Mouse (Mus musculus) adrenal gland, postnatal 14 days (tissue): ENCODE results near the gene Rnf186. TPM values are rescaled to one million over a fixed set of nuclear protein-coding genes. Genes with fewer than 3 reads are reported as not detected.
"Not testable (repeated sequence)": the region's sequence is repeated elsewhere in the genome, so short reads cannot be mapped to it uniquely, and the experiment has no call there.

Source experiments
- DNase-seq: peaks from one replicate; pipeline ENCODE4 v3.0.0; 2021; ENCODE audit warnings: mixed read lengths
- total RNA-seq: library from RNA; stranded (reverse); gene quantifications from 2 replicates; pipeline ENCODE4 v1.2.3, GENCODE M21; 2021

Rnf186 gene
- total RNA-seq, 1 experiment from 2014 or later, result not detected

DNA sequence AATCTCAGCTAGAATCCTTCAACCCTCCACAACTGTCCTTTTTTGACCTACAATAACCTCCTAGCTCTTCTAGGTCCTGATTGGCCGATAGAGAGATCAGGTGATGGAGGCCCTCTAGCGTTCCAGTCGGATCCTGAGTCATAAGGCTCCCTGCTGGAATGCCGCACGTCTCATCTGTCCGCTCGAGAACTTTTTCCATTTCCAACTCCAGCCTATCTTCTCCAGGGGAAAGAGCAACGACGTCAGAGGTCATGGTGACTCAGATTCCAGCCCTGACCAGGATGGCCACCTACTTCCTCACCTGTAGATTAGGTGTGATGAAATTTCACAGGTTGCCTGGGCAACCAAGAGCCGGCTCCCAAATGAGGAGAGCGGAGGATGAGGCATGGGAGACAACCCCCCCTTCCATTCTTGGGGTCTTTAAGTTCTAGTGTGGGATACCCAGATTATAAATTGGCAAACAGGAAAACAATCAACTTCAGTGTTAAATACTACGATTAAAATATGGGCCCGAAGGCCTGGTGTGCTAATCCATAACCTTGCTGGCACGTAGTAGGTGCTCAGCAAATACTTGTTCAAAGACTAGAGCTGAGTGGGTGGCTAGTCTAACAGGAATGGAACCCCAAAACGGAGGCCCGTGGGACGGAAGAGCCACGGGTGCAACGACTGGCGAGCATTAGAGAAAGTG lies 5.4 kb downstream of the Rnf186 start:
- peak; percentile 85 for DNase-seq

- DNase-seq, result peak; percentile 86
These were observed 6.2 kb downstream of the Rnf186 start, which contains the start of gene Tmco4 for GRCm38 (mm10) chr4:138972827-138973718. TSS of gene Tmco4 (plus strand) at chr4:138972888.

DNA sequence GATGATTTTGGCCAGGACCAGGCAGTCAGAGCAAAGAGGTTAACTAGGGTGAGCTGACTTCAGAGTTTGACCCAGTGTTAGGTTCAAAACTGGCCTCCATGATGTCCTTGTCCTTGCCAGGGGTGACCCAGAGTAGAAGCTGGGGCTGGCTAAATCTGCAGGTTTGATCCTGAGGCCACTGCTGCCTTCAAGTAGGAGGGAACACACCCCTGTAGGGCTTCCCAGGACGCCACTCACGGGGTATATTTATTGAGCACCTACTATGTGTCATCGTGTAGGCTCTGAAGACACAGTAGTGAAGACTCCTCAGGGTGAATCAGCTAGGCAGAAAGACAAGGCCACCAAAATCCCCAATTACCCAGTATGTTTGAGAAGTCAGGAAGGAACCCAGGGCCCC lies 6.8 kb downstream of the Rnf186 start:
- no peak for DNase-seq

- not testable (repeated sequence) for DNase-seq
These were observed 7.6 kb downstream of the Rnf186 start for GRCm38 (mm10) chr4:138974540-138974939.

DNA sequence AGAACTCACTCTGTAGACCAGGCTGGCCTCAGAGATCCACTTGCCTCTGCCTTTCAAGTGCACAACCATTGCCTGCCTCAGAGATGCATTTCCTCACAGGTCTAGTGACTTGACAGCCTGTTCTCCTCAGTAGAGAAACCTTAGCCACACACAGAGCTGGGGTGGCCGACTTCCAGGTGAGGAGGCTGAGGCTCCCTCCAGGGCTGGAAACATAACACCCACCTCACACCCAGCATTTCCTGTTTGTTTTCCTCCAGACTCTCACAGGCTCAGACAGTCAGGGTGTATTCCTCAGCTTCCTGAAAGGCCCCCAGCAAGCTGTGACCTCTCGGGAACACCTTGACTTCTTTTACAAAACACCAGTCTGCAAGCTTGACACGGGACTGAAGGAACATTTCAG lies 8.3 kb downstream of the Rnf186 start:
- no peak for DNase-seq

DNA sequence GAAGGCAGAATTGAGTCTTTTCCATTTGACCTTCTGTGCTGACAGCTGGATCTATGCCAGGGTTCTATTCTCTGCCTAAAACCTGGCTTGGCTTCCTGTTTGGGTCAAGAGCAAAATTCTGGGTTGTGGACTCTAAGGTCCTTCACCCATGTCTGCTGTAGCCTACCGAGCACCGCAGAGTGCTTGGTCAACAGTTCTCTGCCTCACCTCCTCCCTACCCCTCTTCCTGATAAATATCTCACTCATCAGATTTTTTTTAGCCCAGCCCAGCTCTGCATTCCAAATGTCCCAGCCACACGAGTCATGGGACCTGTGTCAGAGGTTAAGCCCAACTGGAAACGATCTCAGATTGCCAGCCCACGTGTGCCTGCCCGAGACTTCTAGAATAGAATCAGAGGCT lies 9.1 kb downstream of the Rnf186 start:
- peak; percentile 24 for DNase-seq

DNA sequence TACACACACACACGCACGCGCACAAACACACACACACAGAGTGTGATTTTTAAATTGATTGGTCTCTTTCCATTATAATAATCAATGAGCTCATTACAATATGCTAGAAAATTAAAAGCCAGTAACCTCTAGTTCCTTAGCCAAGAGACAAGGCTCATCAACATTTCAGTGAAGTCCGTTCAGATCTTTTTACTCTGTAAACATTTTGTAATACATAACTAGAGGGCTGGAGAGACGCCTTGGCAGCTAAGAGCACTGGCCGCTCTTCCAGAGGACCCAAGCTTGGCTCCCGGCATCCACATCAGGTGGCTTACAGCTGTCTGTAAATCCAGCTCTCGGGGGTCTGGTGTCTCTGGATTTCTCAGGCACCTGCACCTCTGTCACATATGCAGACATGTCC lies 13.1 kb downstream of the Rnf186 start:
- no peak for DNase-seq

- DNase-seq, result no peak
These were observed 14.0 kb downstream of the Rnf186 start for GRCm38 (mm10) chr4:138980771-138981420.

DNA sequence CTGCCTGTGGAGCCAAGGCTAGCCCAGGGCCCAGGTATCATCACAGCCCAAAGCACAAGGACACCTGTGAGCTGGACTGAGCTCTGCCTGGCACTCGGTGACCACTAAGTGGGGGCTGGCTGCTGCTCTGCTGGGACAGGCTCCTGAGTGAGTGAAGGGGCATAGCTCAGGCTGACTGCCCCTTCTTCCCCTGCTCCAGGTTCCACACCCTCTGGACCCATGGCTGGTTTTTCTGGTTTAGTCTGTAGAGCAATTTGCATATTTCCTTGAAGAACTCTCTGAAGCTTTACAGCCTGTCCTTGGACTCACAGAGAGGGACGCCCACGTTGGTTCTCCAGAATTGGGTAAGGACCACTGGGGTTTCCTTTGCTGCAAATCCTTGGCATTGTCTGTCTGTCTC lies 16.5 kb downstream of the Rnf186 start:
- no peak for DNase-seq

- DNase-seq, result no peak
These were observed 17.8 kb downstream of the Rnf186 start for GRCm38 (mm10) chr4:138984744-138985143.

DNA sequence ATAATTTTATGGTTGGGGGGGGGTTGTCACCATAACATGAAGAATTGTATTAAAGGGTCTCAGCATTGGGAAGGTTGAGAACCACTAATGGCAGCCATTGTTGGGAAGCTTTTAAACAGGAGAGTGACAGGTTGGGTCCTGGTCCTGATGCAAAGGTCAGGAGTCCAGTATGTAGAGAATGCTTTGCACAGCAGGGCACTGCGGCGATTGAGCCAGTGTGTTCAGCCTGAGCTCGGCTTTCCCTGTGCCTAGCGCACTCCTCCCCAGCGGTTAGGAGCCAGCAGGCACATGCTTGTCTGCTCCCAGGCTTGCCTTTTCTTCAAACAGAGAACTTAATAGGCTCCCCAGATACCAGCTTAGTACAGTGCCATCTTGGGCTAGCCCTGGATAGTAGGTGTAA lies 19.4 kb downstream of the Rnf186 start:
- no peak for DNase-seq

DNA sequence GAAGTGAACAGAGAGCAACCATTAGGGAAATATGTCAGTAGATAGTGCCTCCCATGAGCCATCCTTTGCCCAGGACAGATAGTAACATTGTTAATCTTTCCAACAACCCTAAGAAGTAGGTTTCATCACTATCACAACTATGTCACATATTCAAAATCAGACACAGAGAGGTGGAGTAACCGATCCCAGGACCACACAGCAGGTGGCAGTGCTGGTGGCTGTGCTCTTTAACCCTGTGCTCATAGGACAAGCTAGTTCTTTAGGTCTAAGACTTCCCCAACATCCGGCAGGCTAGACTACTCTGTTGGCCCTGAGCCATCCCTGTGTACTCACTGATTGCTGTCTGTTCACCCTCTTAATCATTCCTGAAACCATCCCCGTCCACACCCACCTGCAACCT lies 27.5 kb downstream of the Rnf186 start:
- DNase-seq, result no peak

GRCm38 (mm10) chr4:138996410-138996809 lies 29.5 kb downstream of the Rnf186 start:
- DNase-seq, result peak; percentile 46

DNA sequence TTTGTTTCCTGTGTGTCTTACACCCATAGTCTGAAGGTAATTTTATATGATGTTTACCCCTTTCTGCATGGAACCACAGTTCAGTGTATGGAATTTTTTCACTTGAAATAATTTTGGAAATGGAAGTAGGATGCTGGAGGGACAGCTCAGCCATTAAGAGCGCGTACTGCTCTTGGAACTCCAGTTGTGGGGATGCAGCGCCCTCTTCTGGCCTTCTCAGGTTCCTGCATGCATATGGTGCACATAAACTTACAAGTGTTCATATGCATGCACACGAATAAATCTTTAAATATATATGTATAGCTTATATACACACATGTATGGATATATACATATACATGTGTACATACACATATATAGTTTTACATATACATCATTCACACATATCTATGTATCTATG lies 30.2 kb downstream of the Rnf186 start:
- no peak for DNase-seq

GRCm38 (mm10) chr4:138998611-138999010 lies 31.7 kb downstream of the Rnf186 start:
- no peak for DNase-seq

DNA sequence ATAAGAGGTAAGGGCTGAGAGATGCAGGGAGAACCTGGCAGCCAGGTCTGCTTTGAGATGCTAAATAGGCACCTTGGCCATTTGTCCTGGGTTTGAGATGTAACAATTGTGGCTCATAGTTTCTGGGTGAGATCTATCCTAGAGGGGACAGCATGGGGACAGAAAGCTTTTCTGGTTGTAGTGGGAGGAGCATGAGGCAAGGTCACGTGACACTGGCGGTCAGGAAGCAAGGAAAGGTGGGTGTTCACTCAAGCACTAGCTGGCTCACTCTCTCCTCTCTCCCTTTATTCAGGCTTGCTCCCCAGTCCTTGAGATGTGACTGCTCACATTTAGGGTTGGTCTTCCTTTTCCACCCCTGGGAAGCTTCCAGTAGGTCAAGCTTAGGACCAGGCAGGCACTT lies 34.1 kb downstream of the Rnf186 start:
- peak; percentile 47 for DNase-seq

- peak; percentile 72 for DNase-seq
These were observed 34.5 kb downstream of the Rnf186 start for GRCm38 (mm10) chr4:139001433-139001832.

DNA sequence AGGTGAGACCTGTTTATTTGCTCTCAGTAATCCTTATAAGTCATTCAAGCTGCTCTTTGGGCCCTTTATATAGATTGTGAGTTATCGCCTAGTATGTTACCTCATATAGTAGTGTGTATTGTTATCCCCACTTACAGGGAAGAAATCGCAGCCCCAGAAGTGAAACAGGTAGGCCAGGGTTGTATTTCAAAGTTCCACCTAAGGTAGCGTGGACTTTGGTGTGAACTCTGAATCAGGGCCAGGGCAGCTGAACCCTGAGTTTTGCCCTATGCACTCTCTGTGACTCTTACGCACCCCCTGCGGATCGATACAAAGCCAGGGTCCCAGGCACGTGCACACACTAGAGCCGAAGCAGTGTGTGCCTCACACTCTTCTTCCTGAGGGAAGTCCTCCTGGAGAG lies 37.2 kb downstream of the Rnf186 start:
- DNase-seq, result no peak

DNA sequence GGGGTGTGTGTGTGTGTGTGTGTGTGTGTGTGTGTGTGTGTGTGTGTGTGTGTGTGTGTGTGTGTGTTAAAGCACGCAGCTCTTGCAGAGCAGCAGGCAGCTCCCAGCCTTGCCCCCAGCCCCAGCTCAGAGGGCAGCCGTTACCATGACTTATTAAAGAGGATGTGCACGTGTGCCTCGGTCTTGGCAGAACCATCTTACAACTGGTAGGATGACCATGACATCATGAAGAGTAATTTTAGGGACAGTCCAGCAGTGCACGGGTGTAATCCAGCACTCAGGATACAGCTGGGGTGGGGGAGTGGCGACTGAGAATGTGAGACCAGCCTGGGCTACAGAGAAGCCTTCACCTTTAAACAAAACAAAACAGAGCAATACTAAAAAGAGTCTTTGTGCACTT lies 38.3 kb downstream of the Rnf186 start:
- no peak for DNase-seq

DNA sequence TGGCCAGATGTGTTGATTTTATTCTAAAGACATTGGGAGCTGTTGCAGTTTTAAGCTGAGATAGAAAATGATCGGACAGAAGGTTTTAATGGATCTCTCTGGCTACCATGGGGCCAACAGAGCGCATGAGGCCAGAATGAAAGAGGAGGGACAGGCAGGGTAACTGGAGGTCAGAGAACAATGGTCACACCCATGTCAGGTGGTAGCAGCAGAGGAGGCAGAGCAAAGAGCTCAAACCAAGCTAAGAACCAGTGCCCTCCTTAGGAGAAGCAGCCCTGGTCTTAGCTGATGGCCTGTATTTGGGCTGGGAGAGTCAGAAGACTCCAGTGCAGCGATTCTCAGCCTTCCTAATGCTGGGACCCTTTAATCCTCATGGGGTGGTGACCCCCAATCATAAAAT lies 40.4 kb downstream of the Rnf186 start:
- DNase-seq, result no peak

GRCm38 (mm10) chr4:139007981-139008536 lies 41.1 kb downstream of the Rnf186 start:
- DNase-seq, result peak; percentile 56

- no peak for DNase-seq
These were observed 44.3 kb downstream of the Rnf186 start for GRCm38 (mm10) chr4:139011201-139011702.

- DNase-seq, result no peak
These were observed 46.4 kb downstream of the Rnf186 start for GRCm38 (mm10) chr4:139013281-139013680.
